Mouse (Mus musculus) G1E-ER4 (cell line): ENCODE measurements around the gene Abcg4. TPM values are rescaled to one million over a fixed set of nuclear protein-coding genes. Genes with fewer than 3 reads are reported as not detected.
A peak's percentile ranks its signal among the peaks of the same experiment; 100 is the strongest.

Experiments used
- GATA1 ChIP-seq: IDR thresholded peaks from one replicate; pipeline ENCODE4 v1.8.0; 2012; ENCODE audit warnings: low read length, inconsistent platforms
- polyA plus RNA-seq: library from polyadenylated mRNA; stranded (reverse); fragments of >175 nt; gene quantifications from 2 replicates; pipeline ENCODE4 v1.2.3, GENCODE M21; 2012

Abcg4 gene
- 15.6 and 18.4 TPM in 2 replicates for polyA plus RNA-seq

DNA sequence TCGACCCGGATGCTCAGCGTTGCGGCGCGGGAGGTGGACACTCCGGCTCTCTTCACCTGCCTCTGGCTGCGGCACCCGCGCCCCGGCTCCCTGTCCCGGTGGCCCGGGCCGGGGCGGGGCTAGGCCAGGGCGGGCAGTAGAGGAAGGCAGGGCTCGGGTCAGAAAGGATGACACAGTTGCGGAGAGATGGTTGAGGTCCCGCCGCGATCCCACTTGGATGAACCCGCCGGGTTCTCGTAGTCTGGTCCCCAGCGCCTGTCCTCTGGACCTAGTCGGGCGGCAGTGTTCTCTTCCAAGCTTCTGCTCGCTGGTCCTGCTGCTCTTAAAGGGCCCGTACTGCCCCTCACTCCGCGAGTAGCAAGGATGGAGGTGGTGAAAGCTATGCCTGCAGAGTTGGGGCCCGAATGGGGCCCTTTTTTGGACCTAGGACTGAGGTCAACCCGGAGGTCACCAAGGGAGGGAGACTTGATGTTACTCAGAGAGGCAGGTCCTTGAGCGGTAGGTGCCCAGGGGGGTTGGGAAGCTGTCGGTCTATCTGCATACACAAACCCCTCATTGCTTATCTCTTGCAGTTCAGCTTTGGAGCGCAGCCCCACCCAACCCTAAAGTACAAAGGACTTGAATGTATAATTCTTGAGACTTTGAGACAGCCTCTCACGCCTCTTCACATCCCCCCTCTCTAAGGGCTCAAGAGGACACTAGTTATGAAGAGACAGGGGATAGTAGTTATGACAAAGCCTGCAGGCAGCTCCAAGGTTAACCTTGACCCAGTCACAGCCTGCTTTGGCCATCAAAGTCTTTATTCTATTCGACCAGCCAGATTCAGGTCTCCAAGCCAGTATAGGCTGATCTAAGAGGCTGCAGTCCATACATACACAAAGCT is at the start of gene Abcg4:
TSS of gene Abcg4 (minus strand) at position 540 of the 883 bp plus-strand sequence.
- peak; percentile 20 for TF ChIP-seq GATA1

DNA sequence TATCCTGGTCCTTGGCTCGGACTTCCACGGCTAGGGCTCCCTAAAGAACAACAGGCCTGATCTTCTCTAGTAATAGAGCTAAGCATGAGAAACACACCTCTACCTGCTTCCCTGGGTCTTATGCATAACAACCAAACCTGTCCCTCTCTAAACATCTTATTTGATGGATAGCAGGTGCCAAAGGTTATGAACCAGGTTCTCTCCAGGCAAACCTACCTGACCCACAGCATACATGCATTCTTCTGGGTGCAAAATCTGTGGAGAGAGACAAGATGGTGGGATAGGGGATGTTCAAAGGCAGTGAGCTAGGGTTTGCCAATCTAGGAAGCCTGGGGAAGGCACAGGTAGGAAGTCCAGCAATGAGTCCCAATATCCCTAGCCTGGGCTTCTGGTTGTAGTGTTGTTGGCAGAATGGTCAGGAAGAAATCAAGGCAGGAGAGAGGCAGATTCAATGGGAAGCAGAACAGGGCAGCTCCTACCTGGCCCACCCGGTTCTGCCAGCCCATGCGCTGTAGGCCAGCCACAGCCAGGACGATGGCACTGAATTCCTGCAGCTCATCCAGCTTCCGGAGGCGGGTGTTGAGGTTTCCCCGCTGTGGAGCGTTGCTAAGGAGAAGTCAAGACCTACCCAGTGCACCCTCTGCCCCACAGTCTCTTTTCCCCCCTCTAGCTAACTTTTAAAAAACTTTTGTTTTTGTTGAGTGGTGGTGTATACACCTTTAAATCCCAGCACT is 49.2 kb upstream of the Abcg4 start:
- TF ChIP-seq GATA1 = no peak

DNA sequence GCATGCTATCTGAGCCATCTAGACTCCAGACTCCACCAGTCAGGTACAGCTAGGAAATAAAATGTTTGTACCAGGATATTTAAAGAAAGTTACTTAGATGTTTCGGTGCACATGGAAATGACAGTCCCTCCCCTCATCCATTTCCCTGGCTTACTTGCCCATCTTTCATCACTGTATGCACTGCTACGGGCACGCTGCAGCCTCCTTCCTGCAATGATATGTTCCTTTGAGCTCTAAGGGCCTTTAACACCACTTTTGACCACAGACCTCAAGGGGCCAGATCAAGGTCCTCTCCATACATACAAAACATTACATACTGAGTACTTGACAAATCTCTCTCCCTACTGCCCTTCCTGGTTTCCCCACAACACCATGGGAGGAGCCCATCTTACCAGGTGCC is 48.5 kb upstream of the Abcg4 start:
- no peak for TF ChIP-seq GATA1

DNA sequence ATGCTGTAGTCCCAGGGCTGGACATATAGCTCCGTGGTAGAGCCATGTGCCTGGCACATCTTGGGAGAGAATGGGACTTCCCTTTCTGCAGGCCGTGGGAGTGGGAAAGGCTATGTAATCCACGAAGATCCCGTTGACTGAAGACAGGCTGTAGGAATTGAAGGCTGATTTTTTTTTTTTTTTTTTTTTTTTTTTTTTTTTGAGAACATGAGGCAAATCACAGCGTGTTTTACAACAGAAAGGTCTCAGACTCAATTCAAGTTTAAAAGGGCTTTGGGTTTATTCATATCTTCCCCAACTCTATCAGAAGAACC is 47.6 kb upstream of the Abcg4 start:
- no peak for TF ChIP-seq GATA1

DNA sequence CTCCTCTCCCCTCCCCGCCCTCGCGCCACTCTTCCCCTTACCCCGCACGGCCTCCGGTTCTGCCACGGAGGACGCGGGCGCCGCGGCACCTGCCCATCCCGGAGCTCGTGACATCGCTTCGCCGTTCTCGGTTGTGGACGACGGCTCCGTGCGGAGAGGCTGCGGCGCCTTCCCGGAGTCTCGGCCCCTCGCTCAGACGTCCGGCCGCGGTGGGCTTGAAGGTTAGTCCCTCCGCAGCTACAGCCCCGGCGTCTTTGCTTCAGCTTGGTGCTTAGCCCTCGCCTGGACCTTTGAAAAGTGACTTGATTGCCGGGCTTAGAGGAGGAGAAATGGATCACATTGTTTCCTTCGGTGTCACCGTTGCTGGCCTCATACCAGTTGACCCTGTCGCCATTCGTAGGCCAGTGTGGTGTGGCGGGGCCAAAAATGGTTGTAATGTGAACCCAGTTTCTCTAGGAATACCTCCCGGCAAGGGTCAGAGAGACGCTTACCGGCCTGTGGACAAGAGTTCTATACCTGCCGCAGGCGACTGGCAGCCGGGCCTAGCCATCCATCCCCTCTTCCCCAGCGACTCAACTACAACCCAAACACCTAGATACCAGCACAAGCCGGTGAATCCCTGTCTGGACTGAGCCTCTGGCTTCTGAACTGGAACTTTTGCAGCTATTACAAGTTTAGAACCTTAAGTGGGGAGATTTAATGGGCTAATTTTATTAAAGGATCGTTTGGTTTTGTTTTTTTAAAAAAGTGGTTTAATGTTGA is 47.1 kb upstream of the Abcg4 start:
- TF ChIP-seq GATA1 = no peak

DNA sequence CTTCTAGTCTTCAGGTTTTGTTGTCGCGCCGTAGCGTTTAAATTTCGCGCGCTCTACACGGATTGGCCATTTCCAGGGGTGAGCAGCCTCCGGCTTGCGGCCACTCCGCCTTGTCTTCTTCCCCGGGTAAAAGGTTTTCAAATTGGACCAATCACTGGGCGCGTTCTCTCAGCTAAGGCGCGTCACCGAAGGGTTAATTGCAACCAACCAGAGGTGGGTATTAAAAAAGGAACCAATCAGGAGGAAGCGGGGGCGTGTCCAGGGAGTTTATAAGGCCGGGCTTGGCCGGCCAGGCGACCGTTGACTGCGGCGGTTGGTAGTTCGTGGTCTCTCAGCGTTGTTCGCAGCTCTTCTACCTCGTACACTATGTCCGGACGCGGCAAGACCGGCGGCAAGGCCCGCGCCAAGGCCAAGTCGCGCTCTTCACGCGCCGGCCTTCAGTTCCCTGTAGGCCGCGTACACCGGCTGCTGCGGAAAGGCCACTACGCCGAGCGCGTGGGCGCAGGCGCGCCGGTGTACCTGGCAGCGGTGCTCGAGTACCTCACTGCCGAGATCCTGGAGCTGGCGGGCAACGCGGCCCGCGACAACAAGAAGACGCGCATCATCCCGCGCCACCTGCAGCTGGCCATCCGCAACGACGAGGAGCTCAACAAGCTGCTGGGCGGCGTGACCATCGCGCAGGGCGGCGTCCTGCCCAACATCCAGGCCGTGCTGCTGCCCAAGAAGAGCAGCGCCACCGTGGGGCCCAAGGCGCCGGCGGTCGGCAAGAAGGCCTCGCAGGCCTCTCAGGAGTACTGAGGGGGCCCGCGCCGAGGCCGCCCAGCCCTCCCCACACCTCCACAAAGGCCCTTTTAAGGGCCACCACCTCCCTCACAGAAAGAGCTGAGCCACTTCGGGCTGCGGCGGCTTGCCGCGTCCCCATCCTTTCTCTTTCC is 46.2 kb upstream of the Abcg4 start, which contains the start of gene H2afx:
TSS of gene H2afx (plus strand) at position 299 of the 935 bp plus-strand sequence.
- TF ChIP-seq GATA1 = no peak

DNA sequence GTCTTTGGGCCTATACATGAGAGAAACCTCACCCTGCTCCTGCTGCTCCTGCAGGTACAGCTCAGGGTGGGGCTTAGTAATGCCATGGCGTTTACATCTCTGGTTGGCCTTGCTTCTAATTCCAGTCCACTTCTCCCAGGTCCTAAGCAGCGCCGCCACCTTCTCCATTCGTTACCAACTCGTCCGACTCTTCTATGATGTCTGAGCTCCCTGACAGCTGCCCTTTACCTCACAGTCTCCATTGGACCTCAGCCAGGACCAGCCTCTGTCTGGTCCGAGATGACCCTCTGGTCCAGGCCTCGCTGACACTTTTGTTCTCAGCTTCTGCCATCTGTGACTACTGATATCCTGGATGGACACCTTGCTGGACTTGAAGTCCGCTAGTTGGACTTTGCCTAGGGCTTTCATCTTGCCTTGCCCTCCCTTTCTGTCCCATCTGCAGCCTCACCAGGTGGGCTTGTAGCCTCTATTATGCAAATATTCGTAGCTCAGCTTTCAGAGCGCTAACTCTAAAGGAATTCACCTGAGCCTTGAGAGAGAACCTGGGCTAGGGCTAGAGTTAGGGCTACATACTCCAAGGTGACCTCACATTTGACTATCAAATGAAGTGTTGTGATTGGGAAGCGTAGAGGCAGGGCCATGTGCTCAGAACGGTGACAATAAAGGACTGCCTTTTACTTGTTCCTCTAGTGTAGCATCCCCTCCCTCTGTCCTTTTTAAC is 44.7 kb upstream of the Abcg4 start:
- TF ChIP-seq GATA1 = no peak

DNA sequence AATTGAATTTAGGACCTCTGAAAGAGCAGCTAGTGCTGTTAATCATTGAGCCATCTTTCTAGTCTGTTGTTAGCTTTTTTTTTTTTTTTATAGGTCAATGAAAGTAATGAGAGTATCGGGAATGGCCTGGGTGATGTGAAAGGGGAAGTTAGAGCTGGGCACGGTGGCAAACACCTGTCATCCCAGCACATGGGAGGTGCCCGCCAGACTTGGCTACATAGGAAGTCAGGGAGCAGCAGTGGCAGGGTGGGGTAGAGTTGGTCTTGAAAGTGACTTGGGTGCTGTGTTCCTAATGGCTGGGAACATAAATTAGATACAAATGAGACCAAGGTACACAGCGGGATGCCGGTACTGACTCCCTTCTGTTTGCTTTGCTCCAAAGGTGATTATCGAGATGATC is 42.3 kb upstream of the Abcg4 start:
- no peak for TF ChIP-seq GATA1

DNA sequence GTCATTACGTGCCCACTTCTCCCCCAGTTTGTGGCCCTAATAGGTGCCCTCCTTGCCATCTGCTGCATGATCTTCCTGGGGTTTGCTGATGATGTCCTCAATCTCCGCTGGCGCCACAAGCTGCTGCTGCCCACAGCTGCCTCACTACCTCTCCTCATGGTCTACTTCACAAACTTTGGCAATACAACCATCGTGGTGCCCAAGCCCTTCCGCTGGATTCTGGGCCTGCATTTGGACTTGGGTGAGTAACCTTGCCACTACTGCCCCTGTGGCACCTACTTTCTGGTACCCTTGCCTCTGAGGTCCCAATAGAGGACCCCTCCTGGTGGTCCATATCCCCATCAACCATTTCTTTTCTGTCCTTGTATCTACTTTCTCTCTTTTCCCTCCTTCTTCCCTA is 39.5 kb upstream of the Abcg4 start:
- TF ChIP-seq GATA1 = no peak

DNA sequence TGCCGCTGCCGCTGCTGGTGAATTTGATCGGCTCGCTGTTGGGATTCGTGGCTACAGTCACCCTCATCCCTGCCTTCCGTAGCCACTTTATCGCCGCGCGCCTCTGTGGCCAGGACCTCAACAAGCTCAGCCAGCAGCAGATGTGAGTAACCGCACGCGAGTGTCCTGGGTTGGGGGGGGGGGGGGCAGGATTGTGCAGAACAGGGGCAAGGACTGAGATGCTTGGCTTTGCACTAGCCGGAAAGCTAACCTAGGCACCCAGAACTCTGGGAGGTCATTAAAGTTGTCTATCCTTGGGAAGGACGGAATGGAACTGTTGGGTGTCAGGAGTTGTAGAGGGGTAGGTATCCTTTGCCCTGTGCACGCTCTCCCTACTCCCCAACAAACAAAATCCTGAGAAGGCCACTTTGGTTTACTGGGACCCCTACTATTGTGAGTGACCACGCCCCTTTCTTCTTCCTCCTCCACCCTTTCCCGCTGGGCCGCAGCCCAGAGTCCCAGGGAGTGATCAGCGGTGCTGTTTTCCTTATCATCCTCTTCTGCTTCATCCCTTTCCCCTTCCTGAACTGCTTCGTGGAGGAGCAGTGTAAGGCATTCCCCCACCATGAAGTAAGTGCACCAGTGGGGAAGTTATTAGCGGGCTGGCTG is 38.8 kb upstream of the Abcg4 start:
- TF ChIP-seq GATA1 = no peak

DNA sequence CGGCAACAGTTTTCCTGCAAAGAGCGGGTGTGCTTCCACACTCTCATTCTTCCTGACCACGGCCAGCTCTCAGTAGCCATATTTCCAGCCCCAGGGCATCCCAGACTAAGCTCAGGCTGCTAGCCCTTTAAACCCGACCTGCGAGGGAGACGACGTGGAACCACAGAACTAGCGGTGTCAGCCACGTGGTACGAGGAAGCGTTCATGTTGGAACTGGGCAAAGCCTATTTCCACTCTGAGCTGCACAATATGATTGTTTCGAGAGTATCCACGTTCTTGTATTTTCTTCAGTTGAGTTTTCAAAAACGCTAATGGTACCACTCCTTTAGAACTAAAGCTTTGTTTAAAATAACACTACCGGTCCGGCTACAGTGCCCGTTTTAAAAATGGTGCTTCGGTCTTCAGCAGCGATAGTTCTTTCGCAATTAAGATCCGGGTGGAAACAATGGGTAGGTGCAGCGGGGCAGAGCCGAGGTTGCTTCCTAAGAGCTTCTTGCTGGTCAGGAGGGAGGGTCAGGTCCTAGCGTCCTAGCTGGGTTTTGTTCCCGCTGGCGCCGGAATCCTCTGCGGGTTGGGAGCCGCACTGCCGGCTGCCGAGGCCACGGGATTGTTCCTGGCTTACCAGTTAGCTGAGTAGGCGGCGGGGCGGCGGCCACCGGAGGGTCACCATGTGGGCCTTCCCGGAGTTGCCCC is 38.1 kb upstream of the Abcg4 start:
- TF ChIP-seq GATA1 = no peak

DNA sequence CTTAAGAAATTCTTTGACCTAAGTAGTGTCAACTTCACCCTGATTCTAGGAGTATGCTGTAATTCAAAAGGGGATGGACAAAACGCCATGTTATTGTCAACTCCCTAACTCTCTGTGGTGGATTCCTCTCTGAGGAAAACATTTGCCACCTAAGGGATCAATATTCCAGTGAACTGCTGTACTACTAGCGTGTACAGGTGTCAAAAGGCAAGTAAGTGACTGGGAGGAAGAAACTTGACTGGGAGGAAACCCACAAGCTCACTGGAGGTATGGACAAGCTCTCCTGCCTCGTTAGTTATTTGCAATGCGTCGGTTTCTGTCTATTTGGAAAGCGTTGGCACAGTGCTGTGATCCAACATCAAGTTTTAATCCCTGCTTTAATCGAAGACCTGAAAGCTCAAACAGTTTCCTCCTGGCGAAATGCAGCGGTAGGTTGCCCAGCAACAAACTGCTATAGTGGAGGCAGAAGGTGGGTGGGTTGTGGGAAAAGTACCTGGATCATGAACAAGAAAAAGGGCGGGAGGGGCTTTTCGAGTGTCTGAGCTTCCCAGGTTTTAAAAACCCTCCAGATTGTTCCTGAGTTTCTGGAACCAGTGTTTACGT is 37.5 kb upstream of the Abcg4 start, which contains the start of gene Dpagt1:
TSS of gene Dpagt1 (plus strand) at position 252 of the 603 bp plus-strand sequence.
- no peak for TF ChIP-seq GATA1

DNA sequence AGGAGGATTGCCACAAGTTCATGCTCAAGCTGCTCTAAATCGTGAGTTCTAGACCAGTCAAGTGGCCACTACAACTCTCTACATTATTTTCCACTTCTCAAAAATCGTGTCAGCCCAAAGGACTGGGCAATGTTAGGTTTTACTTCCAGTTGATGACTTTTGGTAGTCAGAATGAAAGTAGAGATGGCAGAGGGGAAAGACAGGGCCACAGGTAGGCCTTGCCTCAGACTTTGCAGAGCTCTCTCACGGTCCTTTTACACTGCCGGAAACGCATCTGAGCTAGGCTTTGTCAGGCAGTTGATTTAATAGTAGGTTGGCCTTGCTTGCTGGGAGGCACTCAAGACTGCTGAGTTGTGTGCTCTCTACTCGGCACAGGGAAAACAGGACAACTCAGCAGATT is 35.7 kb upstream of the Abcg4 start:
- TF ChIP-seq GATA1 = no peak
